Mouse (Mus musculus) megakaryocyte, embryonic 14.5 days (primary cell): ENCODE measurements around the gene Shroom4.

Source experiments
- FLI1 ChIP-seq: IDR thresholded peaks from 2 replicates; pipeline ENCODE4 v1.6.1; 2012; ENCODE audit warnings: low read length, inconsistent platforms, mixed read lengths
- GATA1 ChIP-seq: IDR thresholded peaks from 3 replicates; pipeline ENCODE4 v1.6.1; 2012; ENCODE audit warnings: mixed read lengths, low read length, inconsistent platforms, borderline replicate concordance

- no peak for TF ChIP-seq GATA1
- no peak for TF ChIP-seq FLI1
Measured at GRCm38 (mm10) chrX:6658820-6659324, 259.2 kb downstream of the Shroom4 start.
